Mouse (Mus musculus): ENCODE results near the gene Pramel1. TPM values are rescaled to one million over a fixed set of nuclear protein-coding genes. Genes with fewer than 3 reads are reported as not detected.
"Not testable (repeated sequence)": the region's sequence is repeated elsewhere in the genome, so short reads cannot be mapped to it uniquely, and the experiment has no call there.

Gene Pramel1
- polyA plus RNA-seq, 1 experiment, result 12.3 TPM

- Histone ChIP-seq H3K4me3 (ENCODE audit: control insufficient read depth, low read depth, low read length) (peak overlapping the region; percentile 78), H3K27me3 (ENCODE audit: control insufficient read depth, insufficient read depth, low read length) (no peaks in the 10 kb centered on the region), H3K27ac (ENCODE audit: control insufficient read depth, insufficient read depth, low read depth, low read length) (peak overlapping the region; percentile 58), H3K36me3 (ENCODE audit: control insufficient read depth, insufficient read depth, low read length) (peaks cover 2% of the 10 kb centered on the region), H3K4me1 (ENCODE audit: control insufficient read depth, insufficient read depth, low read length) (peaks cover 4% of the 10 kb centered on the region)
- TF ChIP-seq CTCF (IDR thresholded peaks at IDR 0.05; ENCODE audit: control insufficient read depth, insufficient read depth, insufficient replicate concordance, low read depth, low read length) (no peak), POLR2A (IDR thresholded peaks at IDR 0.05; ENCODE audit: control insufficient read depth, low read depth, low read length) (no peak)
These were observed 17.5 kb downstream of the Pramel1 start for GRCm38 (mm10) chr4:143411566-143412218.

GRCm38 (mm10) chr4:143412219-143413092 lies 18.2 kb downstream of the Pramel1 start, which contains the start of gene Pramef8:
Pramef8 (plus strand) TSS chr4:143412426.
- Histone ChIP-seq H3K4me3 (ENCODE audit: control insufficient read depth, low read depth, low read length) (peak within 1 kb of the TSS; percentile 92), H3K4me1 (ENCODE audit: control insufficient read depth, insufficient read depth, low read length) (peaks cover 4% of the 10 kb centered on the region), H3K36me3 (ENCODE audit: control insufficient read depth, insufficient read depth, low read length) (peaks cover 6% of the 10 kb centered on the region), H3K27ac (ENCODE audit: control insufficient read depth, insufficient read depth, low read depth, low read length) (peak within 1 kb of the TSS; percentile 94), H3K27me3 (ENCODE audit: control insufficient read depth, insufficient read depth, low read length) (no peaks in the 10 kb centered on the region)
- peak; percentile 30; the same call in 1 of the 2 replicates for TF ChIP-seq POLR2A (IDR thresholded peaks at IDR 0.05; ENCODE audit: control insufficient read depth, low read depth, low read length)
- no peak for TF ChIP-seq CTCF (IDR thresholded peaks at IDR 0.05; ENCODE audit: control insufficient read depth, insufficient read depth, insufficient replicate concordance, low read depth, low read length)

GRCm38 (mm10) chr4:143413621-143414020 lies 19.4 kb downstream of the Pramel1 start:
- Histone ChIP-seq H3K27me3 (ENCODE audit: control insufficient read depth, insufficient read depth, low read length) (no peaks in the 10 kb centered on the region), H3K36me3 (ENCODE audit: control insufficient read depth, insufficient read depth, low read length) (peaks cover 7% of the 10 kb centered on the region), H3K27ac (ENCODE audit: control insufficient read depth, insufficient read depth, low read depth, low read length) (no peak overlapping the region), H3K4me1 (ENCODE audit: control insufficient read depth, insufficient read depth, low read length) (peaks cover 4% of the 10 kb centered on the region), H3K4me3 (ENCODE audit: control insufficient read depth, low read depth, low read length) (no peak overlapping the region)
- TF ChIP-seq CTCF (IDR thresholded peaks at IDR 0.05; ENCODE audit: control insufficient read depth, insufficient read depth, insufficient replicate concordance, low read depth, low read length) (no peak), POLR2A (IDR thresholded peaks at IDR 0.05; ENCODE audit: control insufficient read depth, low read depth, low read length) (no peak)

GRCm38 (mm10) chr4:143414121-143414520 lies 19.9 kb downstream of the Pramel1 start:
- Histone ChIP-seq H3K4me1 (ENCODE audit: control insufficient read depth, insufficient read depth, low read length) (peaks cover 4% of the 10 kb centered on the region), H3K27me3 (ENCODE audit: control insufficient read depth, insufficient read depth, low read length) (no peaks in the 10 kb centered on the region), H3K36me3 (ENCODE audit: control insufficient read depth, insufficient read depth, low read length) (peaks cover 7% of the 10 kb centered on the region), H3K27ac (ENCODE audit: control insufficient read depth, insufficient read depth, low read depth, low read length) (no peak overlapping the region), H3K4me3 (ENCODE audit: control insufficient read depth, low read depth, low read length) (no peak overlapping the region)
- TF ChIP-seq POLR2A (IDR thresholded peaks at IDR 0.05; ENCODE audit: control insufficient read depth, low read depth, low read length) (no peak), CTCF (IDR thresholded peaks at IDR 0.05; ENCODE audit: control insufficient read depth, insufficient read depth, insufficient replicate concordance, low read depth, low read length) (no peak)

- H3K27me3 ChIP-seq (ENCODE audit: control insufficient read depth, insufficient read depth, low read length); H3K36me3 ChIP-seq (ENCODE audit: control insufficient read depth, insufficient read depth, low read length); H3K4me1 ChIP-seq (ENCODE audit: control insufficient read depth, insufficient read depth, low read length); H3K27ac ChIP-seq (ENCODE audit: control insufficient read depth, insufficient read depth, low read depth, low read length); H3K4me3 ChIP-seq (ENCODE audit: control insufficient read depth, low read depth, low read length): not testable (repeated sequence)
These were observed 32.5 kb downstream of the Pramel1 start for GRCm38 (mm10) chr4:143426770-143427169.

Other genes starting within 250 kb of the Pramel1 start
- gene Prdm2, start 181.4 kb upstream of the Pramel1 start, polyA plus RNA-seq (2012; rRNA removed), result 32.3 and 33.4 TPM in 2 replicates
- gene Pdpn, start 94.9 kb upstream of the Pramel1 start, polyA plus RNA-seq (2012; rRNA removed), result 1.3 and 2.0 TPM in 2 replicates
- gene Lrrc38, start 44.7 kb upstream of the Pramel1 start, polyA plus RNA-seq (2012; rRNA removed), result 0.31 and 0.35 TPM in 2 replicates
- 9.8 and 10.3 TPM in 2 replicates for gene Pramef8, start 18.0 kb downstream of the Pramel1 start, polyA plus RNA-seq (2012; rRNA removed)
- 0.07 and 0.15 TPM in 2 replicates for gene Oog4, start 55.9 kb downstream of the Pramel1 start, polyA plus RNA-seq (2012; rRNA removed)
- not detected in 2 replicates for gene Gm13043, start 116.9 kb downstream of the Pramel1 start, polyA plus RNA-seq (2012; rRNA removed)
- not detected in 2 replicates for gene Gm13040, start 141.5 kb downstream of the Pramel1 start, polyA plus RNA-seq (2012; rRNA removed)
- not detected in 2 replicates for gene BC080695, start 157.3 kb downstream of the Pramel1 start, polyA plus RNA-seq (2012; rRNA removed)
- gene Gm13057, start 157.3 kb downstream of the Pramel1 start, polyA plus RNA-seq (2012; rRNA removed), result not detected in 2 replicates
- not detected in 2 replicates for gene Gm13083, start 220.6 kb downstream of the Pramel1 start, polyA plus RNA-seq (2012; rRNA removed)